Mouse (Mus musculus) cerebellum, postnatal 4 days (tissue): ENCODE results near the gene Chrm5.

Experiments used
- DNase-seq, 2 experiments: peaks; one replicate each; pipeline ENCODE4 v3.0.0; 2022; ENCODE audit warnings: low spot score in 2 of 2, mixed read lengths in 1 of 2

Chrm5 gene

DNA sequence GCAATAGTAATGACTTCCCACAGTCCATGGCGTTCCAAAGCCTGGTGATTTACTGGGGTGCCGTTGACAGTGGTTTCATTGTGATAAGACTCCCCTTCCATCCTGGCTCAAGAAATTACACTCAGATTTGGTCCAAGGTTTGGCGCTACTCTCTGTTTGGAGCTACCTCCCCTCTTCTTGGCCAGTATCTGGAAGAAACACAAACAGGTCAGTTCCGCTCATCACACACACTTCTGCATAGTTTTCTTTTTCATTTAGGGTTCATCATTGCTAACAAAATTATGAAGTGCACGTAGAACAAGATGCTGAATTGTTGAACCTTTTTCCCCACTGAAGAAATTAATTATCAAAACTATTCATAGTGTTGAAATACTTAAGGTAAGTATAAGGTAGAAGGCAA lies at the start of gene Chrm5:
Chrm5 (minus strand) TSS at position 101 of the 400 bp plus-strand sequence.
- no peak for DNase-seq

DNA sequence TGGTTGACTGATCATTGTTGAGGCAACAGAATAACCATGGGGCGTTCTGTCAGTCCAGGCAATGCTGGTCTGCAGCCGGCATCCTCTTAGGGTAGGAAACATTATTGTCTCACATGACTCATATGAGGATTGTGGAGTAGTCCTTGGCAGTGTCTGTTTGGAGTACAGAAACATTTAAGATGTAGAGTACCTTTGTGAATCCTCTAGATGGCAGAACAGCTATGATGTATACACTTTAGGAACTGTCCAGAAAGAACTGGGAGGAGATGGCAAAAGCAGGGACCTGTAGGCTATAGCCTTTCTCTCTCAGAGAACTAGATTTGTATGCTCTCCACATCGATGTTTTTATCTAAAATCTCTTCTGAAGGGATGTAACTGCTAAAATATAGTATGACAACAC lies 46.4 kb upstream of the Chrm5 start:
- no peak for DNase-seq

DNA sequence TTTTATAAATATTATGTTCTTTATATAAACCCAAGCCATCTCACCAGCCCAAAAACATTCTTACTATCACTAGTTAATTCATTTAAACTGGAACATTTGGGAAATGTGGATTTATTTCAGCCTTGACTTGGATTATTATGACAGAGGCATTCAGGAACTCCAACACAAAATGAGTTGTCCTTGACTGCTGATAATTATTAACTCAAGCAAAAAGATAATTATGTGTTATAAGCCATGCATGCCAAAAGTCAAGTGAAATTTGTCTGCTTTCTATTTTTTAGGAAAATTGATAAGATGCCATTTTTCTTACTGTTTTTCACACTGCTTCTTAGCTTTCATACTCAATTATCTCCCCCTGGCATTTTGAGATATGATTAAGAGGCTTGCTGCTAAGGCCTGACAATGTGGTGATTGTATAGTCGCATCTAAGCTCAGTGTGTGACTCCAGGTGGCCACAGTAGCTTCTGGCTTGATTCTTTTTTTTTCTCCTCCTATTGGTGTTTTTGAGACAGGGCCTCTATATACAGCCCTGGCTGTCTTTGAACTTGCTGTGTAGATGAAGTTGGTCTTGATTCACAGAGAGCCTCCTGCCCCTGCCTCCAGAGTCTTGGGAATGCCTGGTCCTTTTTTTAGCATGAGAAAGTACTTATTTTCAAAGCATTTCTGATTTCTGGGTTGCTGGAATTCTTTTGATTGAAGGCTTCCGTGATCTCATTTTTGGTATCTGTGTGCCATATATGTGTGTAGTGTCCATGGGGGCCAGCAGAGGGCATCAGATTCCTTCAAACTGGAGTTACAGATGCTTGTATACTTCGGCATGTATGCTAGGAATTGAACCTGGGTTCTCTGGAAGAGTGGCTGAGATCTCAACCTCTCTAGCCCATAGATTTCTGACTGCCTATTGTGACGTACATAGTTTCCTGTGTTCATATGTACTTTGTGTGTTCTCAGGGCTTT lies 40.2 kb upstream of the Chrm5 start:
- DNase-seq = no peak

DNA sequence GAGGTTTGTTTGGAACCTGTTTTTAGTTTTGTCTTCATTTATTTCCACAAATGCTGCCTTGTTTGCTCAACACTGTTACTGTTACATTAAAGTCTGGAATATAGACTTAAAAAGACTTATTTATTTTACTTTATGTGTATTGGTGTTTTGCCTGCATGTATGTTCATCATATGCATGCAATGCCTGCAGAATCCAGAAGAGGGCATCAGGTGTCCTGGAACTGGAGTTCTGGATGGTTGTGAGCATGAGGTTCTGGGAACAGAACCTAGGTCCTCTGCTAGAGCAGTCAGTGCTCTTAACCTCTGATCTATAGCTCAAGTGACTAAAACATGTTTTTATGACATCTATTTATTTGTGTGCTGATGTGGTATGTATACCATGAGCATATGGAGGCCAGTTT lies 38.0 kb upstream of the Chrm5 start:
- DNase-seq = no peak

DNA sequence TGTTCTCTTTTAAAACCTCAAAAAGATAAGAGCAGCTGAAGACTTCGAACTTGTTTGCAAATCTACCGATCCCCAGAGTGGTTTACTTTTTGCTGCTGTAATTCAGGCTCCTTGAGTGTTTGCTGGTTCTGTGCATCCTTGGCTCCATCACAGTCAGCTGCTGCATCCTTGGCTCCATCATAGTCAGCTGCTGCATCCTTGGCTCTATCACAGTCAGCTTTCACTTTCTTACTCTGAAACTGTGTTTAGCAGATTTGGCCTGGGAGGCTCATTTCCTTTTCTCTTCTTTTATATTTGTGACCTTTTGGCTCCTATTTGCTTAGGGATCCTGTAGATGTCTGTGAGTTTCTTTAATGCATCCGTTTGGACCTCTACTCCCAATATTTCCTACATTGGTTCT lies 36.6 kb upstream of the Chrm5 start:
- no peak for DNase-seq

DNA sequence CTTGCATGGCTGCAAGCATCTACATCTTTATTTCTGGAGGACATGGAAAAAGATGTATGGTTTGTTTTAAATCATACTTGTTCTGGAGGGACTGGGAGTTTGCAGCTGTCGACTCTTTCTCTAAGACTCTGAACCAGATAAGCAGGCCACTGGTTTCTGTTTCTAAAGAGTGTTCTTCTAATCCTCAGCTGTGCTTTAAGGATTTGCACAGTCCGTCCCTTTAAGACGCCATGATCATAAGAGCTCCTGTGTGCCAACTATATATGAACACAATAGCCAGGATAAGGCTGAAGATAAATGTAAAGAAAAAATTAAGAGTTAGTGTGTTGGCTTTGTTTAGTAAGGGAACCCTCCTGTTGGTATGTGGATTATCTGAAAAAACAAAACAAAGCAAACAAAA lies 36.2 kb upstream of the Chrm5 start:
- DNase-seq = no peak

DNA sequence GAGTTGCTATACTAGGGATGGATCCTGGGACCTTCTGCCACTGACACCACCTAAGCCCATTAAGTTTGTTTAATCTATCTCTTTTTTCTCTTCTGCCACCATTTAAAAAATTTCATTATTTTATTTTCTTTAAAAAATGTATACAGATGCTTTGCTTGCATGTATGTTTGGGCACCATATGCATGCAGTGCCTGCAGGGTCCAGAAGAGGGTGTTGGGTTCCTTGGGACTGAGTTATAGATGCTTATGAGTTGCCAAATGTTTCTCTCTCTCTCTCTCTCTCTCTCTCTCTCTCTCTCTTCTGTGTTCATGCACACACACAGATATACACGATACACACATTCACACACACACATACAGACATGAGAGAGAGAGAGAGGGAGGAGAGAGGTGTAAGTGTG lies 32.5 kb upstream of the Chrm5 start:
- DNase-seq = no peak

DNA sequence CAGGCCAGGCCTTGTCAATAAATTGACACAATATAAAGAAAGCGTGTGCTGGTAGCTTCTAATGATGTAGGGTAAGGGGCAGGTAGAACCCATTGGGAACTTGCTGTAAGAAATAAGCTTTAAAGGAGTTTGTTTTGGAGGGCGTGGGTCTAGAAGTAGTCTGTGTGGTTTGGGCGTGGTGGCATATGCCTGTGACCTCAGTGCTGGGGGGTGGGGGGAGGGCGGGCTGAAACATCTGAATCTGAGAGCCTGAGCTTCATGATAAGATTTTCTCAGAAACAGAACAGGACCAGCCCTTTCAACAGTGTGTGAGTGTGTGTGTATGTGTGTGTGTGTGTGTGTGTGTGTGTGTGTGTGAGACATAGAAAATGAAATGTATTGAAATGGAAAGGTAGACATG lies 29.6 kb upstream of the Chrm5 start:
- DNase-seq = no peak

DNA sequence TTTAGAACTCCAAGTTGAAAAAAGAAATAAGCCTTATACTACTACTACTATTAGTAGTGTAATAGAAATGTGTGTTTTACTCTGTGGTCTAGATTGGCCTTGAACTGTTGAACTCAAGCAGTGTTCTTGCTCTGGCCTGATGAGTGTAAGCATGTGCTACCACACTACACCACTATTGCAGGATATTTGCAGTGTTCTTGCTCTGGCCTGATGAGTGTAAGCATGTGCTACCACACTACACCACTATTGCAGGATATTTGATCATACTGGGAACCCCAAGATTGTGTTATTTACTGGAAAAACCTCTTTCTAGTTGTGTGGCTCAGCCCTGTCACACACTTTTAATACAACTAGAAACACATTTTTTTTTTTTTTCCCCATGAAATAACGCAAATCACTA lies 26.9 kb upstream of the Chrm5 start:
- DNase-seq = no peak

DNA sequence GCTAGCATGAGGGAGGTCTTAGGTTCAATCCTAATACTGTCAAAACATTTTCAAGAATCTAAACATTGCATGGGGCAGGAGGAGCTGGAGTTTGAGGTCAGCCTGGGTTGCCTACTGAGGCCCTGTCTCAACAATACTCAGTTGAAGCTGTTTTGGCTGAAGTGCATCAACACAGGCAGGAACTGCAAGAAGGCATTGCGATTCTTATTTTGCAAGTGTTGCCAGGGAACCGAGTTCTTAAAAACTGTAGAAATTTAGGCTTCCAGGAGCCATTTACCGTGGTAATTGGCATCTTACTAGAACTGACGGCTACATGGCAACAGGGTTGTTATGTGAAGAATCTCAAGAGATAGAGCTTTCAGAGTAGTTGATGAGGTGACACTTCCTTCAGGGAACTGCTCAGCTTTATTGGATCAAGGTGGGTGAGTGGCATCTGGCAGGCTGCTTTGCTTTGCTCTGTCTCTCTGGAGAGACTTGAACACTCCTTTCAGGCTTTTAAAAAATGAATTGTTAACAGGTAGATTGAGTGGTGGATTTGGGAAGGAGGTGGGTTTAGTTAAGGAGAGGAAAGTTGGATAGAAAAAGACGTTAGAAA lies 26.4 kb upstream of the Chrm5 start:
- no peak for DNase-seq

DNA sequence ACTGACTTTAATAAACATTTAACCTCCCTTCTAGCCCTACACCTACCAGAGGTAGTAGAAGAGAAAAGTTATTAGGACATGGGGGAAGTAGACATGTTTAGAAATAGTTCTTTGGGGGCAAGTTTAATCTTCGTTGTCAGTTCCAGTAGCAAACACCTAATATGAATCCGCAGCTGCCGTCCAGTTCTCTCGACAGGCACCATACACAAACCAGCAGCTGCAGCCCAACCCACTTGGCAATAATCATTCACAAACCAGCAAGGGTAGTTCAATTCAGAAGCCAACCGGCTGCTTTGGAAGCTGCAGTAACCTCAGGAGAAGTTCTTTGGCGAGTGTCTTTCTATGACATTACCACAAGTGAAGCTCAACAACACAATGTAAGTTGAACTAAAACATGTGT lies 23.4 kb upstream of the Chrm5 start:
- DNase-seq = no peak

DNA sequence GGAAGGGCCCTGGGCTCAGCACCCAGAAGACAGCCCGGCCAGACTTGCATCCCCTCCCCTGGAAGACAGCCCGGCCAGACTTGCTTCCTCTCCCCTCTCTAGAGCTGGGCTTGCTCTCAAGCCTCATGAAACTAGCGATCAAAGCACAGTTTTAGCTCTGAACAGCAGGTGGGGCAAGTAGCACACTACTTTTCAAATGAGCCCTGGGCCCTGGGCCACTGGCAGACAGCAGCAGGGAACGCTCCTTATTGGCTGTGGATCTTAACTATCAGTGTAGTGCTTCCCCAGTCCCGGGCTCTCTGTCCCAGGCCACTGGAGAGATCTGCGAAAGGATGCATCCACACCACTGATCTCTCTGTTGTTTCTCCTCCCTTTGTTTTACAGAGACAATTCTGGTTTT lies 20.6 kb upstream of the Chrm5 start:
- peak; percentile 39 to 62 for DNase-seq

DNA sequence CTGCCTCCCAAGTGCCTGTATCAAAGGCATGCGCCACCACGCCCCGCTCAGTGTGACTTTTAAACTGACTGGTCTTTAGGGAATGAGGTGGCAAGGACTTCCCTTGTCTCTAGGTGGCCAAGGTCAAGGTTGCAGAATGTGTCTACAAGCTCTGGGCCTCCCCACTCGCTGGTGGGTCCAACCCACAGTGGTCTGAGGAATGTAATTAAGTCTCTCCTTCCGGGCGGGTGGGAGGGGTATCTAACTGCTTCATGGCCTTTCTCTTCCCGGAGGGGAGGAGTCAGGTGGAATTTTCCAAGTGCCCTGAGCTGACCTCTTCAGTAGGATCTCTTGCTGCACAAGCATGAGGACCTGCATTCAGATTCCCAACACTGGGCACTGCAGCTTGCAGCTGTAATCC lies 17.3 kb upstream of the Chrm5 start:
- no peak for DNase-seq

DNA sequence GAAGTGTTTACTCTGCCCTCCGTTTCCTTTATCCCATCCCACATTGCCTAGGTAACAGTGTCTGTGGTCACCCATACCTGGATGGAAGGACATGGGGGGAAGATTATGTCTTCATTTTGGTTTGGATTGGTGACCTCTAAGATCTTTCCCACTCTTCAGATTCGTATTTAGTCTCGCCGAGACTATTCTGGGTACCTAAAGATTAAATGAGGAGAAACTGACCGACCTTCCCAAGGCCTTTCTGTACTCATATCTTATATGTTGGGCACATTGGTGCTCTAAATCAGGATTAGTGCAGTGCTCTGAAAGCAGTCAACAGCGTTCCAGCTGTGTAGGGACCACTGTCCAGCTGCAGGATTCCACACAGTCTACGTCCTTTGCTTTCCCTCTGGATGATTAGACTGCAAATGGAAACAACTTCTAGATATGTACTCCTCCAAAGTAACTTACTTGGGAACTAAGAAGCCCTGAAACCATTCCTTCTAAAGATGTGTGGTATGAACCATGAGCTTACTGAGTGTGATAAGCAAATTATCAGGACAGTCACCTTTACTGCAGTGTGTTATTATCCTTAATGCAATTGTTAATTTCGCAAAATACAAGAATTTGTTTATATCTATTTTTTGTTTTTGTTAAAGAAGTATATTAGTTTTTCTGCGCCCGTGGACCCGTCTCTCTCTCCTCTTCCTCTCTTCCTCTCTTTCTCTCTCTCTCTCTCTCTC lies 13.1 kb upstream of the Chrm5 start:
- no peak for DNase-seq

DNA sequence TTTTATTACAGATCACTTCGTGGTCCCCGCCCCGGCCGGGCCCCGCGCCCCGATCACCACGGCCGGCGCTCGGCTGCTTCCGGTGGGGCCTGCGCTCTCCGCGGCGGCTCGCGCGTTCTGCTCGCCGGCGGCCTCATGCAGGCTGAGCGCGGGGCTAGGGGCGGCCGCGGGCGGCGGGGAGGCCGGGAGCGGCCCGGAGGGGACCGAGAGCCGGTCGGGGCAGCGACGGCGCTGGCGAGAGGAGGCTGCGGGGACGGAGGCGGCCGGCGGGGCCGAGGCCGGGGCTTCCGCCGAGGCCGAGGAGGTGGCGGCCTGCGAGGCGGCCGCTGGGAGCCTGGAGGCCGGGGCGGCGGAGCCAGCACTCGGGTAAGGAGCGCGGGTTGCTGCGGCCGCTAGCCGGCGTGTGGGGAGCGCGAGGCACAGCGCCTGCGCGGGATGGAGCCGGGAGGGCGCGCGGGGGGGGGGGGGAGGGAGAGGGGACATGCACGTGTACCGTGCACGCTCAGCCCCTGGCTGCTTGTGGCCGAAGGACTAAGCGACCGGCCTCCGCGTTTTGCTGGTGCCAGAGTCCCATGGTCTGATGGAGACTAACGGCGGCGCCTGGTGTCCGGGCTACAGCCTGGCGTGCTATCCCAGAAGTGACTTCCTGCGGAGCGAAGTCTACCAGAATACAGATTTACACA lies 12.4 kb upstream of the Chrm5 start, which contains the start of gene Aven:
Aven (plus strand) TSS at position 109 of the 683 bp plus-strand sequence.
- DNase-seq = peak; percentile 71 to 85

DNA sequence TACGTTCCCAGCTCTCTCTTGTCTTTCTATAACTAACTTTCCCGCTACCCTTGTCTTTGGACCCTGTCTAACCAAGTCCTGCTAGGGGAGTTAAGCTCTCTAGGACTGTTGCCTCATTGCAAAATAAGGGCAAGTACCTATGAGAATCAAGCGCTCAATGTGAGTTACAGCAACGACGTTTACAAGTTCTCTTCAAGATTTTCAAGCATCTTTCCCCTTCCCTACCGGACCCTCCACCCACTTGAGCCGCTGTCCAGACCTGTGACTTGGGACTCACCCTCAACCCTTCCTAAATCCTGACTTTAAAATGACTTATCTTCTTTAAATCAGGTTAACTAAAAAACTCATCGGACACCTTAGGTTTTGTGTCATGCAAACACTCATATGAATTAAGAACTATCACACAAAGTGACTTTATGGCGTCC lies 11.9 kb upstream of the Chrm5 start:
- no peak for DNase-seq

DNA sequence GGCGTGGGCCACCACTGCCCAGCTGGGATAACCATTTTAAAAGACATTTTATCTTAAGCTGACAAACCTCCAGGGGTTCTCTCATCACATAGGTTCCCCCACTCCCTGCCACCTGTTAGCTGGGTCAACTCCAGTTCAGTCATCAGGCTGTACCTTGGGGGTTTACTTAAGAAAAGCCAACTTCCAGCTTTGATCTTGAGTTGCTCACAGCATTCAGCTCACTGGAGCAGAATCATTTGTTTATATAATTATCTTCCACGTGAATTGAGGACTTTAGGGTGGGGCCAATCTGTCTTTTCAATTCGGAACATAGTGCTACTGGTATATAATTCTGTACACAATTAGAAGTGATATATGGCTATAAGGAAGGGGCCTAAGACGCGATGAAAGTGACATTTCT lies 11.1 kb upstream of the Chrm5 start:
- DNase-seq = no peak

DNA sequence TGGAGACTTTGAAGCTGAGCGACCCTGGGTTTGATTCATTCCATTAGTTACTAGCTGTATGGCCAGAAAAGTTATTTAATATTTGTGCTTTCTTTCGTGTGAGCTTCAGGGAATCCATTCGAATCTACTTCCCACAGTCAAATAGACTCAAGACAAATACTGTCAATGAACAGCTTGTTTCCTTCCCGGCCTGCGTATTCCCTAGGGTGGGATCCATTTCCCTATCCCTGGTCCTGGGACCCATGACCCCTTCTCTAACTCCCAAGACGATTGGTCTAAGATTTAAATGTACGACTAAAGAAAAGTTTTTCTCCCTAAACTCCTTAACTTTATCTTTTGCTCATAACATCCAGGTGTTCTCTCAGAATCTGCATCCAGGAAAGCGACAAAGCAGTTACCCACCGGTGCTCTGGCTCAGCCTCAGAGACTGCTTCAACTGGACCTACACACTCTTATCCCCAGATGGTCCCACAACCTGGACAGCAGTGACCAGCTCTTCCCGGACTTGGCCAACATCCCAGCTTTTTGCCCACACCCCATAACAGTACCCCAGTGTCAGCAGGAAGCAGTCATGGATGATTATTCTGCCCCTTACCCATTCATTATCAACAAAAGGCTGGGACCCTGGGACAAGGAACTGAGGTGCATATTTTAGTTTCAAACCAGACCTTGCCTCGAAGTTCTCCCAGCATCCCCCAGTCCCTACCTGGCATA lies 10.1 kb upstream of the Chrm5 start:
- DNase-seq = no peak

DNA sequence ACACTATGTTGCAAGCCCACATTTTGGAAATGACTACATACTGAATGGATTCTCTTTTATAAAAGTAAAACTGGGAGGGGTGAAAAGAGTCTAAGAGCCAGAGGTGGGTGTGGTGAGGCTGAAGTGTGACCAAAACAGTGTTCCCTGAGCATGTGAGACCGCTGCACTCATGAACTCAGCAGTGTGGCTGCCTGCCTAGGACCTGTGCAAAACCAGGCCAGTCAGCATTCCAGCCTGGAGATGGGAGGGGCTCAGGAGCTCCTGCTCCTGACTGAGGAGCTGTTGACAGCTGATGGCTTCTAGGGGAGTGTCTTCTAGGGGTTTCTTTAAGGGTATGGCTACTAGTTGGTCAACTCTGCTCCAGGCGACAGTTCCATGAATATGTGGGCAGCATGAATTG lies 4.3 kb upstream of the Chrm5 start:
- DNase-seq = no peak

DNA sequence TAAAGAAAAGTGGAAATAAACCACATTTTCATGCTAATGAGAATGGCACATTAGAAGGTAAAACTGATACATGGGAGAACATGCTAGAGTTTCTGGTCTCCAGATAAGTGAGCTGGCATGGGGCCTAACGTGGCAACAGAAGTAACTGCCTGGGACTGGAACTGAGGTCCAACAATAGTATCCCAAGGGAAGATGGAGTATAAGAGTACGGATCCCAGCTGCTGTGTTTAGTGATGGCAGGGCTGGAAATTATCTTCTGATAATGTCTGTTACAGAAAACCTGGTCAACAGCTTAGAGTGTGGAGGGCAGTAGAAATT lies 2.7 kb upstream of the Chrm5 start:
- DNase-seq = no peak

DNA sequence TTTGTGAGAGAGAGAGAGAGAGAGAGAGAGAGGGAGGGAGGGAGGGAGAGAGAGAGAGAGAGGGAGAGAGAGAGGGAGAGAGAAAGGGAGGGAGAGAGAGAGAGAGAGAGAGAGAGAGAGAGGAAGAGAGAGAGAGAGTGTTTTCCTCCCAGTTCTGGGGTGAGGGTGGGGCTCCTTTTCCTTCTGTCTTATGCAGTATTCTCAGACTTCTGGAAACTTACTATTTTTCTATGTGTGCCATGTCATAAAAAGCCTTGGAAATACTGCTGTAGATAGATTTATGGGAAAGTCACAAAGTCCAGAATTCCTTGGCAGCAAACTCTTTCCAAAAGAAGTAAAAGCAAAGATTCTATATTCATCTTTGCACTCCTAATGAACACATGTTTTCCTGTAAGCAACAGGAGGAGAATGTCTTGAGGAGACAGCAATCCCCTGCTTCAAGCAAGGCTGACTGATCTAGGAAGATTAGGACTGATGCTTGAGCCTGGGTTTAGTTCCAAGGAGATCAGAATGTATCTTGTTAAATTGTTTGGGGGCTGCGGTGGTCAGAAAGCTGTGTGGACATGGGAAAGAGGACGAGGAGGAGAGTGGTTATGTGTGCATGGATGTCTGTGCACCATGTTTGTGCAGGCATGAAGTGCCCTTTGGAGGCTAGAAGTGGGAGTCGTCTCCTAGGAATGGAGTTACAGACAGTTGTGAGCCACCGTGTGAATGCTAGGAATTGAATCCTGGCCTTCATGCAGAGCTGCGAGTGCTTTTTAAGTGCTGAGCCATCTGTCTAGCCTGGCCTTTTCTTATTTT lies 2.2 kb upstream of the Chrm5 start:
- no peak for DNase-seq
